Mouse (Mus musculus): ENCODE measurements at regions not wholly inside any gene's neighbourhood (a gene's known extent, or its start where the extent isn't known, plus 50 kb on each side); places are given as distances from the start of the nearest gene placed in this dataset.
A peak's percentile ranks its signal among the peaks of the same experiment; 100 is the strongest.

- no peaks in the 10 kb centered on the region for H3K9me3 ChIP-seq (replicated peaks; ENCODE audit: insufficient read depth, low read length)
- no peak overlapping the region for H3K9ac ChIP-seq (ENCODE audit: control insufficient read depth, low read depth, low read length, poor library complexity, severe bottlenecking)
- no peak overlapping the region for H3K4me3 ChIP-seq (ENCODE audit: control insufficient read depth in 1 of 2, insufficient read depth in 1 of 2, low read depth in 2 of 2, low read length in 2 of 2)
- no peaks in the 10 kb centered on the region for H3K79me2 ChIP-seq (ENCODE audit: control insufficient read depth, insufficient read depth, low read length, poor library complexity)
- peak; percentile 28 for DNase-seq (ENCODE audit: low read depth, low spot score)
- H3K36me3 ChIP-seq (ENCODE audit: control insufficient read depth in 1 of 2, insufficient read depth in 2 of 2, low read length in 2 of 2) = peaks cover 0 to 15% of the 10 kb centered on the region in 2 experiments; a peak in 2 of 4 replicates
- peaks cover 4 to 38% of the 10 kb centered on the region in 2 experiments; a peak in 3 of 4 replicates for H3K4me1 ChIP-seq (ENCODE audit: control insufficient read depth in 1 of 2, insufficient read depth in 2 of 2, low read length in 2 of 2)
- H3K27me3 ChIP-seq (ENCODE audit: control insufficient read depth in 1 of 2, insufficient read depth in 2 of 2, low read length in 2 of 2) = no peaks in the 10 kb centered on the region; a peak in 1 of 4 replicates
- H3K27ac ChIP-seq (ENCODE audit: control insufficient read depth, low read depth, low read length) = no peak overlapping the region
- TF ChIP-seq USF1 (IDR thresholded peaks at IDR 0.05; ENCODE audit: low read depth, low read length) (peak; percentile 78), MAFK (IDR thresholded peaks at IDR 0.05; ENCODE audit: borderline replicate concordance, low read depth, low read length) (no peak), KAT2A (conservative IDR thresholded peaks at IDR 0.05; ENCODE audit: low read depth, low read length) (no peak), SMC3 (IDR thresholded peaks at IDR 0.05; ENCODE audit: low read depth, low read length) (no peak), TAL1 (IDR thresholded peaks at IDR 0.05; ENCODE audit: low read length) (no peak), ZNF384 (IDR thresholded peaks at IDR 0.05; ENCODE audit: low read depth, low read length) (peak; percentile 72), GABPA (IDR thresholded peaks at IDR 0.05; ENCODE audit: low read depth, low read length) (no peak), ZMIZ1 (IDR thresholded peaks at IDR 0.05; ENCODE audit: low read depth, low read length) (no peak), MAX (IDR thresholded peaks at IDR 0.05; ENCODE audit: low read length) (peak; percentile 41; the same call in 1 of the 2 replicates), EP300 (IDR thresholded peaks at IDR 0.05; ENCODE audit: low read depth in 1 of 2, low read length in 2 of 2) (no peak), MXI1 (IDR thresholded peaks at IDR 0.05; ENCODE audit: low read depth, low read length) (no peak), MAZ (IDR thresholded peaks at IDR 0.05; ENCODE audit: low read depth, low read length) (no peak), E2F4 (IDR thresholded peaks at IDR 0.05; ENCODE audit: borderline replicate concordance, low read depth, low read length) (no peak), USF2 (IDR thresholded peaks at IDR 0.05; ENCODE audit: borderline replicate concordance in 1 of 2, insufficient read depth in 1 of 2, low read depth in 1 of 2, low read length in 2 of 2) (no peak), ZKSCAN1 (IDR thresholded peaks at IDR 0.05; ENCODE audit: low read depth, low read length) (no peak), UBTF (IDR thresholded peaks at IDR 0.05; ENCODE audit: borderline replicate concordance, insufficient read depth, low read depth, low read length) (no peak), CHD2 (IDR thresholded peaks at IDR 0.05; ENCODE audit: low read length) (no peak), POLR2AphosphoS2 (IDR thresholded peaks at IDR 0.05; ENCODE audit: low read length) (no peak), CHD1 (IDR thresholded peaks at IDR 0.05; ENCODE audit: low read depth, low read length) (no peak), MYC (IDR thresholded peaks at IDR 0.05; ENCODE audit: low read depth, low read length) (no peak), ELF1 (IDR thresholded peaks at IDR 0.05; ENCODE audit: low read depth, low read length) (no peak), MYB (IDR thresholded peaks at IDR 0.05; ENCODE audit: low read depth, low read length) (no peak), GATA1 (IDR thresholded peaks at IDR 0.05; ENCODE audit: low read depth, low read length) (no peak)
Measured at GRCm38 (mm10) chr7:110710256-110710962, 57.6 kb upstream of the Ampd3 start.
